Mouse (Mus musculus) MEL (cell line): ENCODE data around the gene Rab1b. TPM values are rescaled to one million over a fixed set of nuclear protein-coding genes. Genes with fewer than 3 reads are reported as not detected.

ENCODE experiments used
- DNase-seq: peaks from one replicate; pipeline ENCODE4 v3.0.0; 2011; ENCODE audit warnings: low read depth, low spot score
- H3K27ac ChIP-seq: 2 replicates; pipeline ENCODE4 v1.5.1; 2012; ENCODE audit warnings: low read depth, mild to moderate bottlenecking, control low read depth, low read length, moderate library complexity; ENCODE audit not compliant: control insufficient read depth
- H3K27me3 ChIP-seq, 2 experiments: fragments of 150-350 bp in 1 of 2; sonication (generic) in 1 of 2; 2 replicates each; pipeline ENCODE4 v1.6.1; 2012; ENCODE audit warnings: low read length in 2 of 2, mild to moderate bottlenecking in 2 of 2, improper control_type of control experiment in 1 of 2, moderate library complexity in 1 of 2; ENCODE audit not compliant: insufficient read depth in 2 of 2, control insufficient read depth in 1 of 2
- H3K36me3 ChIP-seq, 2 experiments: 2 replicates each; pipeline ENCODE4 v1.6.1; 2012 to 2014; ENCODE audit warnings: low read length in 2 of 2, improper control_type of control experiment in 1 of 2, inconsistent platforms in 1 of 2, mild to moderate bottlenecking in 1 of 2; ENCODE audit not compliant: insufficient read depth in 2 of 2, control insufficient read depth in 1 of 2
- H3K4me1 ChIP-seq, 2 experiments: fragments of 150-350 bp in 1 of 2; sonication (generic) in 1 of 2; 2 replicates each; pipeline ENCODE4 v1.6.1; 2012; ENCODE audit warnings: low read length in 2 of 2, improper control_type of control experiment in 1 of 2, mild to moderate bottlenecking in 1 of 2; ENCODE audit not compliant: insufficient read depth in 2 of 2, control insufficient read depth in 1 of 2
- H3K4me3 ChIP-seq, 2 experiments: fragments of 150-350 bp in 1 of 2; sonication (generic) in 1 of 2; 2 replicates each; pipeline ENCODE4 v1.5.1; 2012; ENCODE audit warnings: low read depth in 2 of 2, low read length in 2 of 2, mild to moderate bottlenecking in 2 of 2, moderate library complexity in 2 of 2, control low read depth in 1 of 2, improper control_type of control experiment in 1 of 2; ENCODE audit not compliant: control insufficient read depth in 1 of 2, insufficient read depth in 1 of 2
- H3K79me2 ChIP-seq: 2 replicates; pipeline ENCODE4 v1.6.1; 2012; ENCODE audit warnings: mild to moderate bottlenecking, low read length, moderate library complexity; ENCODE audit not compliant: control insufficient read depth, poor library complexity, insufficient read depth
- H3K9ac ChIP-seq: 2 replicates; pipeline ENCODE4 v1.6.1; 2012; ENCODE audit warnings: low read depth, mild to moderate bottlenecking, control low read depth, low read length, moderate library complexity; ENCODE audit not compliant: control insufficient read depth, poor library complexity, severe bottlenecking
- H3K9me3 ChIP-seq: fragments of 150-350 bp; sonication (generic); replicated peaks from 2 replicates; pipeline ENCODE4 v1.6.1; 2012; ENCODE audit warnings: mild to moderate bottlenecking, low read length, improper control_type of control experiment, moderate library complexity; ENCODE audit not compliant: insufficient read depth
- BHLHE40 ChIP-seq: IDR thresholded peaks from 2 replicates; pipeline ENCODE4 v1.6.1; 2012; ENCODE audit warnings: low read depth, mild to moderate bottlenecking, inconsistent platforms, low read length, improper control_type of control experiment, borderline replicate concordance
- CHD1 ChIP-seq: IDR thresholded peaks from 2 replicates; pipeline ENCODE4 v1.6.1; 2012; ENCODE audit warnings: low read depth, mild to moderate bottlenecking, inconsistent platforms, low read length, improper control_type of control experiment
- ELF1 ChIP-seq: IDR thresholded peaks from 2 replicates; pipeline ENCODE4 v1.6.1; 2014; ENCODE audit warnings: low read depth, mild to moderate bottlenecking, inconsistent platforms, low read length, improper control_type of control experiment, moderate library complexity
- EP300 ChIP-seq, 2 experiments: IDR thresholded peaks; 2 replicates each; pipeline ENCODE4 v1.6.1; 2011; ENCODE audit warnings: improper control_type of control experiment in 2 of 2, low read length in 2 of 2, low read depth in 1 of 2, mild to moderate bottlenecking in 1 of 2
- GABPA ChIP-seq: IDR thresholded peaks from 2 replicates; pipeline ENCODE4 v1.6.1; 2012; ENCODE audit warnings: low read depth, mild to moderate bottlenecking, inconsistent platforms, low read length, improper control_type of control experiment, moderate library complexity
- GATA1 ChIP-seq: IDR thresholded peaks from 2 replicates; pipeline ENCODE4 v1.6.1; 2011; ENCODE audit warnings: low read depth, low read length, improper control_type of control experiment
- HCFC1 ChIP-seq: IDR thresholded peaks from 2 replicates; pipeline ENCODE4 v1.6.1; 2012; ENCODE audit warnings: low read depth, mild to moderate bottlenecking, inconsistent platforms, low read length, improper control_type of control experiment, moderate library complexity
- JUND ChIP-seq: IDR thresholded peaks from 2 replicates; pipeline ENCODE4 v1.6.1; 2011; ENCODE audit warnings: low read depth, mild to moderate bottlenecking, improper control_type of control experiment, low read length
- KAT2A ChIP-seq: conservative IDR thresholded peaks from 2 replicates; pipeline ENCODE4 v1.6.1; 2012; ENCODE audit warnings: low read depth, low read length, improper control_type of control experiment, inconsistent platforms
- MAFK ChIP-seq: IDR thresholded peaks from 2 replicates; pipeline ENCODE4 v1.6.1; 2011; ENCODE audit warnings: low read depth, mild to moderate bottlenecking, low read length, improper control_type of control experiment, borderline replicate concordance
- MAX ChIP-seq: IDR thresholded peaks from 2 replicates; pipeline ENCODE4 v1.6.1; 2011; ENCODE audit warnings: low read length, improper control_type of control experiment
- MEF2A ChIP-seq: IDR thresholded peaks from 2 replicates; pipeline ENCODE4 v1.6.1; 2014; ENCODE audit warnings: low read depth, mild to moderate bottlenecking, inconsistent platforms, low read length, improper control_type of control experiment; ENCODE audit not compliant: poor library complexity, insufficient replicate concordance, severe bottlenecking; ENCODE audit errors: extremely low read depth
- MXI1 ChIP-seq: IDR thresholded peaks from 2 replicates; pipeline ENCODE4 v1.6.1; 2011; ENCODE audit warnings: mild to moderate bottlenecking, low read depth, low read length, improper control_type of control experiment
- MYB ChIP-seq: IDR thresholded peaks from 2 replicates; pipeline ENCODE4 v1.6.1; 2011; ENCODE audit warnings: mild to moderate bottlenecking, low read depth, low read length, improper control_type of control experiment
- NELFE ChIP-seq: IDR thresholded peaks from 2 replicates; pipeline ENCODE4 v1.6.1; 2011; ENCODE audit warnings: low read depth, low read length, improper control_type of control experiment
- NRF1 ChIP-seq: IDR thresholded peaks from 2 replicates; pipeline ENCODE4 v1.6.1; 2014; ENCODE audit warnings: low read depth, mild to moderate bottlenecking, inconsistent platforms, low read length, improper control_type of control experiment, moderate library complexity; ENCODE audit not compliant: poor library complexity, insufficient read depth, severe bottlenecking
- POLR2AphosphoS5 ChIP-seq: IDR thresholded peaks from 2 replicates; pipeline ENCODE4 v1.6.1; 2012; ENCODE audit warnings: low read depth, borderline replicate concordance, mild to moderate bottlenecking, inconsistent platforms, low read length, moderate library complexity, mixed read lengths
- SIN3A ChIP-seq: IDR thresholded peaks from 2 replicates; pipeline ENCODE4 v1.6.1; 2012; ENCODE audit warnings: low read length, improper control_type of control experiment, inconsistent platforms
- TBP ChIP-seq: IDR thresholded peaks from 2 replicates; pipeline ENCODE4 v1.8.0; 2011; ENCODE audit warnings: low read depth, low read length, improper control_type of control experiment
- USF2 ChIP-seq, 2 experiments: IDR thresholded peaks; 2 replicates each; pipeline ENCODE4 v1.6.1; 2011 to 2012; ENCODE audit warnings: improper control_type of control experiment in 2 of 2, low read length in 2 of 2, borderline replicate concordance in 1 of 2, inconsistent platforms in 1 of 2, low read depth in 1 of 2, mild to moderate bottlenecking in 1 of 2; ENCODE audit not compliant: insufficient read depth in 1 of 2
- ZC3H11A ChIP-seq: IDR thresholded peaks from 2 replicates; pipeline ENCODE4 v1.6.1; 2012; ENCODE audit warnings: low read depth, mild to moderate bottlenecking, inconsistent platforms, low read length, improper control_type of control experiment
- ZNF384 ChIP-seq: IDR thresholded peaks from 2 replicates; pipeline ENCODE4 v1.6.1; 2012; ENCODE audit warnings: low read depth, mild to moderate bottlenecking, inconsistent platforms, low read length, improper control_type of control experiment
- polyA plus RNA-seq, 2 experiments: library from polyadenylated mRNA; stranded (reverse) in 1 of 2; unstranded in 1 of 2; fragments of >175 nt in 1 of 2; fragments of >200 nt in 1 of 2; gene quantifications; 2 replicates each; pipeline versions ENCODE4 v1.2.1 to v1.2.4; 2012; ENCODE audit warnings: low replicate concordance in 2 of 2, low read depth in 1 of 2; ENCODE audit not compliant: insufficient read length in 2 of 2, insufficient read depth in 1 of 2, missing spikeins in 1 of 2
- total RNA-seq: library from RNA; depleted of rRNA; stranded (reverse); fragments of 300-350 nt; gene quantifications from 2 replicates; pipeline ENCODE4 v1.2.3, GENCODE M21; 2012

Rab1b gene
- total and polyA plus RNA-seq, 3 experiments = 86.4 to 162 TPM; not detected in 1

GRCm38 (mm10) chr19:5069978-5070377 is 36.9 kb downstream of the Rab1b start:
- TF ChIP-seq ELF1 (no peak), HCFC1 (no peak), NELFE (no peak), GATA1 (no peak), MAX (no peak), BHLHE40 (no peak), MAFK (no peak)

GRCm38 (mm10) chr19:5069486-5069885 is 37.4 kb downstream of the Rab1b start:
- no peak for DNase-seq
- no peak overlapping the region for H3K27ac ChIP-seq
- no peaks in the 10 kb centered on the region for H3K9me3 ChIP-seq
- TF ChIP-seq NELFE (no peak), BHLHE40 (no peak), TBP (no peak), JUND (no peak), MEF2A (no peak), ZNF384 (no peak), MYB (no peak), GABPA (no peak), KAT2A (no peak), CHD1 (no peak), ZC3H11A (no peak), USF2 (IDR thresholded peaks at IDR 0.05; ENCODE audit: borderline replicate concordance in 1 of 2, insufficient read depth in 1 of 2, low read depth in 1 of 2, low read length in 2 of 2) (no peak), SIN3A (no peak), POLR2AphosphoS5 (no peak), MAX (no peak), MXI1 (no peak), NRF1 (no peak), EP300 (IDR thresholded peaks at IDR 0.05; ENCODE audit: low read depth in 1 of 2, low read length in 2 of 2) (no peak)
- TF ChIP-seq, all 39 proteins: peak for 0
- Histone ChIP-seq H3K4me3 (no peak overlapping the region), H3K4me1 (peaks cover 5 to 34% of the 10 kb centered on the region in 2 experiments), H3K27me3 (no peaks in the 10 kb centered on the region), H3K79me2 (peaks cover 2% of the 10 kb centered on the region; the same call in 1 of the 2 replicates), H3K9ac (no peak overlapping the region), H3K36me3 (peaks cover 0 to 4% of the 10 kb centered on the region in 2 experiments; a peak in 1 of 4 replicates)

More at GRCm38 (mm10) chr19:5069978-5070377, 36.9 kb downstream of the Rab1b start:
- no peak overlapping the region for H3K4me3 ChIP-seq
- peaks cover 0 to 4% of the 10 kb centered on the region in 2 experiments; a peak in 1 of 4 replicates for H3K36me3 ChIP-seq
- H3K27me3 ChIP-seq = no peaks in the 10 kb centered on the region
- H3K79me2 ChIP-seq = peaks cover 2% of the 10 kb centered on the region; the same call in 1 of the 2 replicates
- H3K9ac ChIP-seq = no peak overlapping the region
- H3K4me1 ChIP-seq = peaks cover 5 to 34% of the 10 kb centered on the region in 2 experiments
- no peak for DNase-seq
- no peak overlapping the region for H3K27ac ChIP-seq
- H3K9me3 ChIP-seq = no peaks in the 10 kb centered on the region
